9 mouse cellular contexts compared by ENCODE assay signal in the genomic region with DNA sequence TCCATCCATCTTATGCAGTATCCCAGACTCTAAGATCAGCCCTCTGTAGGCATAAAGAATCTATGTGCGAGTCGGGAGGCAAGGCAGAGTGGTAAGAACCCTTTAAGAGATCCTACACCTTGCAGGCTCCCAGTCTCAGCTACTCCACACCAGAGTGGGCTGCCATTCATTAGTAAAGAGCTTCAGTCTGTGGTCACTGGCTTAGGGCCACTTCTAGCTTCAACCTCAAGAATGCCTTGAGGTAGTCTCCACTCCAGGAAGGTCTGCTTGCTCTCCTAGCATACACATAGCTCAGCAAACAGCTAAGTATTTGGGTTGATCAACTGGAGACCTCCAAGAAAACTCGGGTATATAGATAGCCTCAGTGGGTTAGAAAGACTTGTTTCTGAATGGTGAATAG. TPM values are rescaled to one million over a fixed set of nuclear protein-coding genes. Genes with fewer than 3 reads are reported as not detected.
DNase-seq lines count a peak whose midpoint lies in the region; ATAC-seq and TF ChIP-seq lines count a peak whose summit lies in the region.
"Had no signal": no experiment of that assay in that cellular context is flagged by ENCODE, and none has a peak within 500 bp of the region (broad histone marks: within the 10 kb centered on the region; RNA-seq: fewer than 3 reads in every experiment).

No protein-coding gene starts in this region.

- no peak for TF ChIP-seq CTCF in left cerebral cortex, adult 2 months (IDR thresholded peaks at IDR 0.05)
- no peak for TF ChIP-seq CTCF in hindbrain, postnatal 0 days (IDR thresholded peaks at IDR 0.05; ENCODE audit: low read depth)
- TF ChIP-seq CTCF in midbrain, postnatal 0 days (IDR thresholded peaks at IDR 0.05), result no peak

- H3K27me3 ChIP-seq in embryonic facial prominence, embryonic 10.5 days (replicated peaks; ENCODE audit: low read depth, poor library complexity, severe bottlenecking), result no peaks in the 10 kb centered on the region
- no peaks in the 10 kb centered on the region for H3K27me3 ChIP-seq in hindbrain, postnatal 0 days (ENCODE audit: insufficient read depth, low read length)
- H3K27me3 ChIP-seq in midbrain, postnatal 0 days (ENCODE audit: insufficient read depth, low read length), result no peaks in the 10 kb centered on the region

- peak overlapping the region; percentile 25; the same call in 1 of the 2 replicates for H3K9ac ChIP-seq in hindbrain, postnatal 0 days (replicated peaks; ENCODE audit: low read length)
- 0 out of 2 replicates have a peak overlapping the region, but pooled peaks have one; percentile 44 for H3K9ac ChIP-seq in midbrain, postnatal 0 days (replicated peaks; ENCODE audit: low read length, poor library complexity, severe bottlenecking)

- H3K27ac ChIP-seq in left cerebral cortex, adult 2 months, result peak overlapping the region; percentile 98
- 0 out of 2 replicates have a peak overlapping the region, but pooled peaks have one; percentile 78 for H3K27ac ChIP-seq in embryonic facial prominence, embryonic 10.5 days (replicated peaks)
- peak overlapping the region; percentile 74 for H3K27ac ChIP-seq in hindbrain, postnatal 0 days
- H3K27ac ChIP-seq in midbrain, postnatal 0 days (ENCODE audit: low read depth, low read length), result no peak overlapping the region

- peak overlapping the region; percentile 64; the same call in 1 of the 2 replicates for H3K4me2 ChIP-seq in hindbrain, postnatal 0 days (ENCODE audit: low read depth, low read length)
- peak overlapping the region; percentile 63; the same call in 1 of the 2 replicates for H3K4me2 ChIP-seq in midbrain, postnatal 0 days (ENCODE audit: low read depth, low read length, poor library complexity, severe bottlenecking)

- peak overlapping the region; percentile 40 for H3K4me3 ChIP-seq in left cerebral cortex, adult 2 months
- H3K4me3 ChIP-seq in embryonic facial prominence, embryonic 10.5 days, result no peak overlapping the region; the same call in 1 of the 2 replicates
- no peak overlapping the region for H3K4me3 ChIP-seq in hindbrain, postnatal 0 days (ENCODE audit: low read length)
- H3K4me3 ChIP-seq in midbrain, postnatal 0 days (ENCODE audit: low read depth, low read length), result no peak overlapping the region

- DNase-seq in left cerebral cortex, adult 2 months (ENCODE audit: extremely low spot score in 1 of 2, low spot score in 2 of 2), result no peak
- no peak for DNase-seq in left cerebral cortex, postnatal 36 days (ENCODE audit: low spot score in 2 of 2)
- no peak for DNase-seq in embryonic facial prominence, embryonic 10.5 days (ENCODE audit: low spot score)
- no peak for DNase-seq in hindbrain, postnatal 0 days (ENCODE audit: low spot score)
- no peak for DNase-seq in midbrain, postnatal 0 days (ENCODE audit: low spot score)
- no peak for DNase-seq in retina, embryonic 14.5 days (ENCODE audit: low spot score)
- DNase-seq in gastrocnemius, postnatal 36 days, result no peak
- DNase-seq in cerebellum, adult 9-11 months, result no peak

- no peak for ATAC-seq in hindbrain, postnatal 0 days
- no peak for ATAC-seq in midbrain, postnatal 0 days (ENCODE audit: low FRiP score)

- peaks cover 35% of the 10 kb centered on the region for H3K4me1 ChIP-seq in embryonic facial prominence, embryonic 10.5 days
- peaks cover 19% of the 10 kb centered on the region for H3K4me1 ChIP-seq in hindbrain, postnatal 0 days (ENCODE audit: insufficient read depth, low read length)
- H3K4me1 ChIP-seq in midbrain, postnatal 0 days (ENCODE audit: insufficient read depth, low read length), result peaks cover 19% of the 10 kb centered on the region; the same call in 1 of the 2 replicates

- WGBS in embryonic facial prominence, embryonic 10.5 days, result 53% methylated on average over 3 of the region's 3 CpGs
- 48% methylated on average over 3 of the region's 3 CpGs for WGBS in hindbrain, postnatal 0 days
- 59% methylated on average over 3 of the region's 3 CpGs for WGBS in midbrain, postnatal 0 days

- no peaks in the 10 kb centered on the region for H3K9me3 ChIP-seq in embryonic facial prominence, embryonic 10.5 days
- H3K9me3 ChIP-seq in hindbrain, postnatal 0 days (ENCODE audit: low read length), result no peaks in the 10 kb centered on the region
- H3K9me3 ChIP-seq in midbrain, postnatal 0 days (ENCODE audit: low read length), result no peaks in the 10 kb centered on the region

- intact Hi-C loops in left cerebral cortex, adult 2 months (cut with DNase I), result loop anchor here (1.0 to 2.0 kb wide), 5 partner anchors 15 to 136 kb away; no protein-coding TSS in a partner anchor
- intact Hi-C loops in left cerebral cortex, postnatal 36 days (cut with DNase I), result loop anchor here (2.0 to 5.0 kb wide), 3 partner anchors 39 to 140 kb away; no protein-coding TSS in a partner anchor
- intact Hi-C loops in gastrocnemius, postnatal 36 days (cut with DNase I), result loop anchor here (2.0 to 5.0 kb wide), 2 partner anchors 27 to 40 kb away; partner anchors contain the start of gene Klf13

- no peaks in the 10 kb centered on the region for H3K36me3 ChIP-seq in embryonic facial prominence, embryonic 10.5 days (replicated peaks)
- no peaks in the 10 kb centered on the region for H3K36me3 ChIP-seq in hindbrain, postnatal 0 days (ENCODE audit: insufficient read depth, low read length)
- no peaks in the 10 kb centered on the region for H3K36me3 ChIP-seq in midbrain, postnatal 0 days (ENCODE audit: insufficient read depth, low read length)

RNA-seq across cellular contexts. Expression of gene E030018B13Rik, which starts 19.0 kb away (rescaled TPM):
- total RNA-seq in left cerebral cortex, adult 2 months (2021), result not detected
- total RNA-seq in left cerebral cortex, postnatal 36 days (2021), result not detected
- polyA plus RNA-seq in embryonic facial prominence, embryonic 10.5 days (2016; fragmentation: Nextera tagmentation; extraction: Ambion mirVana), result not detected in 2 replicates
- total RNA-seq in hindbrain, postnatal 0 days (2014; rRNA removed), result not detected in 2 replicates
- not detected in 2 replicates for polyA plus RNA-seq in hindbrain, postnatal 0 days (2015; fragmentation: Nextera tagmentation; extraction: Ambion mirVana)
- total RNA-seq in midbrain, postnatal 0 days (2014; rRNA removed), result not detected in 2 replicates
- polyA plus RNA-seq in midbrain, postnatal 0 days (2015; fragmentation: Nextera tagmentation; extraction: Ambion mirVana), result not detected in 2 replicates
- not detected for total RNA-seq in gastrocnemius, postnatal 36 days (2021)
- polyA plus RNA-seq: brain, embryonic 14.5 days had no signal

RNA-seq across cellular contexts. Expression of gene Klf13, which starts 41.1 kb away (rescaled TPM):
- 100 to 1,000 TPM; 179 to 199 TPM for total RNA-seq in left cerebral cortex, adult 2 months (2021)
- total RNA-seq in left cerebral cortex, postnatal 36 days (2021), result 100 to 1,000 TPM; 168 to 175 TPM
- 22.1 and 23.9 TPM in 2 replicates for polyA plus RNA-seq in embryonic facial prominence, embryonic 10.5 days (2016; fragmentation: Nextera tagmentation; extraction: Ambion mirVana)
- total RNA-seq in hindbrain, postnatal 0 days (2014; rRNA removed), result 30.7 and 34.0 TPM in 2 replicates
- 26.9 and 28.0 TPM in 2 replicates for polyA plus RNA-seq in hindbrain, postnatal 0 days (2015; fragmentation: Nextera tagmentation; extraction: Ambion mirVana)
- 26.6 and 26.7 TPM in 2 replicates for total RNA-seq in midbrain, postnatal 0 days (2014; rRNA removed)
- polyA plus RNA-seq in midbrain, postnatal 0 days (2015; fragmentation: Nextera tagmentation; extraction: Ambion mirVana), result 19.7 and 21.5 TPM in 2 replicates
- 10 to 100 TPM; 42.3 to 47.7 TPM for total RNA-seq in gastrocnemius, postnatal 36 days (2021)
